Mouse (Mus musculus) kidney, embryonic 16.5 days (tissue): ENCODE results near the gene Mypn. TPM values are rescaled to one million over a fixed set of nuclear protein-coding genes. Genes with fewer than 3 reads are reported as not detected.

Experiments
- ATAC-seq: fragments of 200-750 bp; cut with Nextera tagmentation; 2 replicates; pipeline ENCODE4 v1.8.0; 2017; ENCODE audit warnings: moderate TSS enrichment; ENCODE audit not compliant: low FRiP score, low TSS enrichment
- H3K27ac ChIP-seq: fragments of 300-500 bp; sonication (generic); 2 replicates; pipeline ENCODE4 v1.5.1; 2014; ENCODE audit warnings: low read length
- H3K27me3 ChIP-seq: fragments of 300-500 bp; sonication (generic); 2 replicates; pipeline ENCODE4 v1.6.1; 2014; ENCODE audit warnings: low read length, control low read depth, mixed read lengths; ENCODE audit not compliant: insufficient read depth
- H3K36me3 ChIP-seq: fragments of 300-500 bp; sonication (generic); 2 replicates; pipeline ENCODE4 v1.6.1; 2014; ENCODE audit warnings: low read length, control low read depth, mixed read lengths; ENCODE audit not compliant: insufficient read depth
- H3K4me1 ChIP-seq: fragments of 300-500 bp; sonication (generic); 2 replicates; pipeline ENCODE4 v1.6.1; 2014; ENCODE audit warnings: low read length, control low read depth, mixed read lengths; ENCODE audit not compliant: insufficient read depth
- H3K4me2 ChIP-seq: fragments of 300-500 bp; sonication (generic); replicated peaks from 2 replicates; pipeline ENCODE4 v1.6.1; 2014; ENCODE audit warnings: low read depth, low read length
- H3K4me3 ChIP-seq: fragments of 300-500 bp; sonication (generic); 2 replicates; pipeline ENCODE4 v1.5.1; 2014; ENCODE audit warnings: mild to moderate bottlenecking, low read length
- H3K9ac ChIP-seq: fragments of 300-500 bp; sonication (generic); replicated peaks from 2 replicates; pipeline ENCODE4 v1.6.1; 2014; ENCODE audit warnings: low read length
- H3K9me3 ChIP-seq: fragments of 300-500 bp; sonication (generic); 2 replicates; pipeline ENCODE4 v1.6.1; 2016; ENCODE audit warnings: low read length, control low read depth
- WGBS: fragments of 180-500 bp; shearing (Covaris S2); extraction: QIAGEN DNeasy Blood & Tissue Kit; methylation state at CpG from one replicate; pipeline ENCODE4 v1.1.7; 2014; 5-methylcytosine and 5-hydroxymethylcytosine counted together
- polyA plus RNA-seq: library from polyadenylated mRNA; unstranded; fragments of >200 nt; fragmentation: Nextera tagmentation; extraction: Ambion mirVana; gene quantifications from 2 replicates; pipeline ENCODE4 v1.2.1, GENCODE M21; 2015

Gene Mypn
- polyA plus RNA-seq, 1 experiment from 2014 or later, result 0.10 TPM

- no peaks in the 10 kb centered on the region for H3K9me3 ChIP-seq
- no peaks in the 10 kb centered on the region for H3K27me3 ChIP-seq
- WGBS, result 57% methylated on average over 6 of the region's 6 CpGs
Measured at GRCm38 (mm10) chr10:63208871-63209270, 5.1 kb upstream of the Mypn start.

GRCm38 (mm10) chr10:63203002-63203401 is 750 bp downstream of the Mypn start:
- H3K9me3 ChIP-seq, result no peaks in the 10 kb centered on the region
- no peak overlapping the region for H3K27ac ChIP-seq
- H3K4me2 ChIP-seq, result no peak overlapping the region
- H3K4me1 ChIP-seq, result no peaks in the 10 kb centered on the region
- H3K4me3 ChIP-seq, result no peak overlapping the region
- no peak for ATAC-seq
- H3K27me3 ChIP-seq, result no peaks in the 10 kb centered on the region
- WGBS, result 71% methylated on average over 3 of the region's 3 CpGs
- no peak overlapping the region for H3K9ac ChIP-seq
- H3K36me3 ChIP-seq, result no peaks in the 10 kb centered on the region

More at GRCm38 (mm10) chr10:63208871-63209270, 5.1 kb upstream of the Mypn start:
- no peak for ATAC-seq
- Histone ChIP-seq H3K4me3 (no peak overlapping the region), H3K27ac (no peak overlapping the region), H3K4me2 (no peak overlapping the region), H3K9ac (no peak overlapping the region), H3K36me3 (no peaks in the 10 kb centered on the region), H3K4me1 (no peaks in the 10 kb centered on the region)

- H3K4me1 ChIP-seq, result no peaks in the 10 kb centered on the region
- no peaks in the 10 kb centered on the region for H3K36me3 ChIP-seq
- H3K4me2 ChIP-seq, result no peak overlapping the region
- no peaks in the 10 kb centered on the region for H3K27me3 ChIP-seq
- no peaks in the 10 kb centered on the region for H3K9me3 ChIP-seq
- WGBS, result 77% methylated on average over 8 of the region's 8 CpGs
- H3K4me3 ChIP-seq, result no peak overlapping the region
- no peak for ATAC-seq
- H3K27ac ChIP-seq, result no peak overlapping the region
- H3K9ac ChIP-seq, result no peak overlapping the region
Measured at GRCm38 (mm10) chr10:63201534-63201933, 2.2 kb downstream of the Mypn start.

- no peak overlapping the region for H3K4me3 ChIP-seq
- H3K4me2 ChIP-seq, result no peak overlapping the region
- ATAC-seq, result no peak
- no peak overlapping the region for H3K9ac ChIP-seq
- H3K27me3 ChIP-seq, result no peaks in the 10 kb centered on the region
- H3K27ac ChIP-seq, result no peak overlapping the region
- H3K4me1 ChIP-seq, result no peaks in the 10 kb centered on the region
- H3K36me3 ChIP-seq, result no peaks in the 10 kb centered on the region
- whole genome bisulfite sequencing, result 86% methylated on average over 4 of the region's 4 CpGs
- H3K9me3 ChIP-seq, result no peaks in the 10 kb centered on the region
Measured at GRCm38 (mm10) chr10:63199008-63199407, 4.7 kb downstream of the Mypn start.

- Histone ChIP-seq H3K4me3 (no peak overlapping the region), H3K27me3 (no peaks in the 10 kb centered on the region), H3K27ac (no peak overlapping the region), H3K9me3 (no peaks in the 10 kb centered on the region), H3K36me3 (no peaks in the 10 kb centered on the region), H3K9ac (no peak overlapping the region), H3K4me2 (no peak overlapping the region), H3K4me1 (no peaks in the 10 kb centered on the region)
- ATAC-seq, result no peak
- WGBS, result 81% methylated on average over 14 of the region's 14 CpGs
Measured at GRCm38 (mm10) chr10:63192736-63193135, 11.0 kb downstream of the Mypn start.

- Histone ChIP-seq H3K4me2 (no peak overlapping the region), H3K9ac (no peak overlapping the region), H3K27ac (no peak overlapping the region), H3K27me3 (no peaks in the 10 kb centered on the region), H3K9me3 (no peaks in the 10 kb centered on the region), H3K36me3 (no peaks in the 10 kb centered on the region), H3K4me1 (no peaks in the 10 kb centered on the region), H3K4me3 (no peak overlapping the region)
- WGBS, result 75% methylated on average over 18 of the region's 18 CpGs
- ATAC-seq, result no peak
Measured at GRCm38 (mm10) chr10:63192276-63192675, 11.5 kb downstream of the Mypn start.

GRCm38 (mm10) chr10:63184451-63184850 is 19.3 kb downstream of the Mypn start:
- H3K4me3 ChIP-seq, result no peak overlapping the region
- H3K9ac ChIP-seq, result no peak overlapping the region
- H3K9me3 ChIP-seq, result no peaks in the 10 kb centered on the region
- no peak for ATAC-seq
- no peaks in the 10 kb centered on the region for H3K27me3 ChIP-seq
- H3K4me1 ChIP-seq, result no peaks in the 10 kb centered on the region
- H3K4me2 ChIP-seq, result no peak overlapping the region
- 85% methylated on average over 4 of the region's 4 CpGs for WGBS
- no peaks in the 10 kb centered on the region for H3K36me3 ChIP-seq
- H3K27ac ChIP-seq, result no peak overlapping the region

- no peaks in the 10 kb centered on the region for H3K36me3 ChIP-seq
- no peaks in the 10 kb centered on the region for H3K27me3 ChIP-seq
- no peak overlapping the region for H3K9ac ChIP-seq
- WGBS, result 70% methylated on average over 5 of the region's 5 CpGs
- no peaks in the 10 kb centered on the region for H3K9me3 ChIP-seq
- H3K4me2 ChIP-seq, result no peak overlapping the region
- H3K27ac ChIP-seq, result no peak overlapping the region
- H3K4me1 ChIP-seq, result no peaks in the 10 kb centered on the region
- ATAC-seq, result no peak
- H3K4me3 ChIP-seq, result no peak overlapping the region
Measured at GRCm38 (mm10) chr10:63182177-63182768, 21.5 kb downstream of the Mypn start.

- Histone ChIP-seq H3K4me2 (no peak overlapping the region), H3K4me3 (no peak overlapping the region), H3K36me3 (no peaks in the 10 kb centered on the region), H3K9ac (no peak overlapping the region), H3K27me3 (no peaks in the 10 kb centered on the region), H3K4me1 (no peaks in the 10 kb centered on the region), H3K27ac (no peak overlapping the region), H3K9me3 (no peaks in the 10 kb centered on the region)
- WGBS, result 81% methylated on average over 1 of the region's 1 CpGs
- ATAC-seq, result no peak
Measured at GRCm38 (mm10) chr10:63181166-63181565, 22.6 kb downstream of the Mypn start.

GRCm38 (mm10) chr10:63179524-63179923 is 24.2 kb downstream of the Mypn start:
- Histone ChIP-seq H3K27me3 (no peaks in the 10 kb centered on the region), H3K9ac (no peak overlapping the region), H3K9me3 (no peaks in the 10 kb centered on the region), H3K36me3 (no peaks in the 10 kb centered on the region), H3K4me1 (no peaks in the 10 kb centered on the region), H3K4me3 (no peak overlapping the region), H3K27ac (no peak overlapping the region), H3K4me2 (no peak overlapping the region)
- WGBS, result 85% methylated on average over 10 of the region's 10 CpGs
- no peak for ATAC-seq
